26 mouse cellular contexts compared by ENCODE assay signal in the genomic region with DNA sequence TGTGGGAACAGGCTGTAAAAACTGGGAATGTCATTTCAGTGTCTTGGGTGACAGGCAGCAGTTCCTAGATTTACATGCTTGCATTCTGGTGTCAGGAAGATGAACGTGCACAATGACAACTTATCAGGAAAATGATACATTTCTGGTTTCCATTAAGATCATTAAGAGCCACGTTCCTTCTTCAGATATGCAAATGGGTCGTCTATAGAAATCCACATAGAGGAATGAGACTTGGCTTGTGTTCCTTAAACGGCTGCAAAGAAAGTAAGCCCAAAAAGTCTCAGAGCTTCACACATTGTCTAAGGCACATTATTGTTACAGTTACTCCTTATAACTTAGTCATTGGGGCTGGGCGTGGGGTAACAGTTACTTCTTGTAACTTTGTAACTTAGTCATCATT.
DNase-seq lines count a peak whose midpoint lies in the region; ATAC-seq lines count a peak whose summit lies in the region.
"Had no signal": no experiment of that assay in that cellular context is flagged by ENCODE, and none has a peak within 500 bp of the region (broad histone marks: within the 10 kb centered on the region; RNA-seq: fewer than 3 reads in every experiment).

No protein-coding gene starts in this region.

- H3K9ac ChIP-seq in forebrain, embryonic 16.5 days (replicated peaks; ENCODE audit: low read depth, low read length) = no peak overlapping the region
- H3K9ac ChIP-seq in hindbrain, embryonic 12.5 days = no peak overlapping the region
- H3K9ac ChIP-seq: embryonic facial prominence, embryonic 12.5 days; embryonic facial prominence, embryonic 15.5 days; hindbrain, embryonic 13.5 days had no signal

- no peak for DNase-seq in forebrain, embryonic 10.5 days (ENCODE audit: extremely low spot score, low spot score)
- DNase-seq in testis, postnatal 14 days (ENCODE audit: low spot score) = peak; percentile 37
- DNase-seq in testis, postnatal 10 days (ENCODE audit: low spot score) = no peak
- peak; percentile 31 for DNase-seq in NIH3T3 (ENCODE audit: low read depth)
- DNase-seq in adrenal gland, adult 18-20 months (ENCODE audit: low spot score in 2 of 2) = no peak
- DNase-seq: adrenal gland, adult 8-10 months; adrenal gland, postnatal 36 days; cerebellum, adult 11 months; cerebellum, adult 2 months; cerebellum, adult 9-11 months; cerebellum, postnatal 25 days; gastrocnemius, adult 2 months; gastrocnemius, postnatal 14 days; heart, adult 11 months; kidney, adult 18-20 months; kidney, adult 9 months had no signal

- no peak overlapping the region for H3K4me2 ChIP-seq in forebrain, embryonic 16.5 days (ENCODE audit: low read length)
- no peak overlapping the region for H3K4me2 ChIP-seq in hindbrain, embryonic 12.5 days (replicated peaks)
- H3K4me2 ChIP-seq: embryonic facial prominence, embryonic 12.5 days; embryonic facial prominence, embryonic 15.5 days; heart, embryonic 11.5 days; hindbrain, embryonic 13.5 days had no signal

- H3K4me3 ChIP-seq in forebrain, embryonic 16.5 days (replicated peaks; ENCODE audit: low read length) = no peak overlapping the region
- H3K4me3 ChIP-seq in forebrain, embryonic 10.5 days = no peak overlapping the region
- H3K4me3 ChIP-seq in hindbrain, embryonic 12.5 days = no peak overlapping the region
- H3K4me3 ChIP-seq: embryonic facial prominence, embryonic 12.5 days; embryonic facial prominence, embryonic 15.5 days; erythroblast, embryonic 14.5 days; gastrocnemius, adult 2 months; hindbrain, embryonic 13.5 days had no signal

- H3K4me1 ChIP-seq in forebrain, embryonic 16.5 days (replicated peaks; ENCODE audit: control insufficient read depth, insufficient read depth, low read length) = peaks cover 14% of the 10 kb centered on the region
- 0 out of 2 replicates have a peak, but pooled peaks cover 5% of the 10 kb centered on the region for H3K4me1 ChIP-seq in forebrain, embryonic 10.5 days
- no peaks in the 10 kb centered on the region; the same call in 1 of the 2 replicates for H3K4me1 ChIP-seq in hindbrain, embryonic 12.5 days

- peak; percentile 50; the same call in 1 of the 2 replicates for ATAC-seq in forebrain, embryonic 16.5 days
- ATAC-seq in hindbrain, embryonic 12.5 days (ENCODE audit: low FRiP score) = no peak
- ATAC-seq: hindbrain, postnatal 0 days; inflammation-experienced regulatory T-cells, adult 6 months; intestine, embryonic 16.5 days had no signal

- H3K9me3 ChIP-seq in forebrain, embryonic 16.5 days (ENCODE audit: control insufficient read depth, low read length) = no peaks in the 10 kb centered on the region
- H3K9me3 ChIP-seq in forebrain, embryonic 10.5 days = no peaks in the 10 kb centered on the region
- no peaks in the 10 kb centered on the region for H3K9me3 ChIP-seq in hindbrain, embryonic 12.5 days (replicated peaks)
- H3K9me3 ChIP-seq: embryonic facial prominence, embryonic 12.5 days; embryonic facial prominence, embryonic 15.5 days; hindbrain, embryonic 13.5 days had no signal

- no peaks in the 10 kb centered on the region for H3K36me3 ChIP-seq in forebrain, embryonic 16.5 days (ENCODE audit: control insufficient read depth, insufficient read depth)
- no peaks in the 10 kb centered on the region for H3K36me3 ChIP-seq in forebrain, embryonic 10.5 days (replicated peaks)
- no peaks in the 10 kb centered on the region for H3K36me3 ChIP-seq in hindbrain, embryonic 12.5 days
- H3K36me3 ChIP-seq: embryonic facial prominence, embryonic 12.5 days; embryonic facial prominence, embryonic 15.5 days; hindbrain, embryonic 13.5 days had no signal

- H3K27ac ChIP-seq in forebrain, embryonic 16.5 days (ENCODE audit: low read length) = no peak overlapping the region
- H3K27ac ChIP-seq in forebrain, embryonic 10.5 days = no peak overlapping the region
- no peak overlapping the region for H3K27ac ChIP-seq in hindbrain, embryonic 12.5 days
- H3K27ac ChIP-seq: embryonic facial prominence, embryonic 12.5 days; embryonic facial prominence, embryonic 15.5 days; gastrocnemius, adult 2 months; hindbrain, embryonic 13.5 days; hindbrain, postnatal 0 days had no signal

- H3K27me3 ChIP-seq in forebrain, embryonic 16.5 days (replicated peaks; ENCODE audit: control insufficient read depth, insufficient read depth, low read length) = no peaks in the 10 kb centered on the region
- H3K27me3 ChIP-seq in forebrain, embryonic 10.5 days (ENCODE audit: poor library complexity, severe bottlenecking) = no peaks in the 10 kb centered on the region
- H3K27me3 ChIP-seq in hindbrain, embryonic 12.5 days = no peaks in the 10 kb centered on the region
- H3K27me3 ChIP-seq: embryonic facial prominence, embryonic 12.5 days; embryonic facial prominence, embryonic 15.5 days; hindbrain, embryonic 13.5 days had no signal

- 19% methylated on average over 5 of the region's 5 CpGs for WGBS in forebrain, embryonic 16.5 days
- 80% methylated on average over 5 of the region's 5 CpGs for WGBS in forebrain, embryonic 10.5 days
- WGBS in hindbrain, embryonic 12.5 days = 63% methylated on average over 5 of the region's 5 CpGs

Comparison
In these comparisons a context has a peak if more than half of its experiments do, and no peak if none do; other contexts are left out.
1. DNase-seq: peak in testis, postnatal 14 days (single experiment) and NIH3T3 (single experiment); none in forebrain, embryonic 10.5 days (single experiment), testis, postnatal 10 days (single experiment) and adrenal gland, adult 18-20 months (0 of 2).